Mouse (Mus musculus): ENCODE measurements around the gene Tdgf1. TPM values are rescaled to one million over a fixed set of nuclear protein-coding genes. Genes with fewer than 3 reads are reported as not detected.

Tdgf1 gene
- polyA plus RNA-seq, 1 experiment: 483 TPM

DNA sequence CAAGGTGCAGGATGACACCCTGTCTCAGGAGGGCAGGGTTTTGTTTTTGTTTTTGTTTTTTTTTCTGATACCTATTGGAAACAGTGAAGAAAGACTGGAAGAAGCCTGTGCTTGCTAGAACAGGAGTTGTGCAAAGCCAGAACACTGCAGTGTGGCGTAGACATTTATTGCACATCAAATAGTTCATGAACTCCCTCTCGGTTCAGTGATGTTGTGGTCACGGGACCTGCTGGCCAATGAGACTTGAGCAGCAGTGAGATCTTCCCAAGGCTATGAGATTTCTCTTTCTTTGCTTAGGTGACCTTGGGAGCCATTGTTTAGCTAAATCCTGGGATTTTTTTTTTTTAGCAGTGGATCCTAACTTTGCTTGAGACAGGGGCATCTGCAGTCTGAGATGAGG is 42.1 kb upstream of the Tdgf1 start:
- Histone ChIP-seq H3K36me3 (ENCODE audit: control insufficient read depth, insufficient read depth, low read length, poor library complexity, severe bottlenecking) (no peaks in the 10 kb centered on the region), H3K9ac (ENCODE audit: low read depth, poor library complexity, severe bottlenecking) (no peak overlapping the region), H3K4me3 (ENCODE audit: low read depth, low read length) (no peak overlapping the region), H3K27ac (ENCODE audit: insufficient read depth, low read length) (no peak overlapping the region), H3K4me1 (ENCODE audit: control insufficient read depth, insufficient read depth, low read length) (no peaks in the 10 kb centered on the region), H3K9me3 (replicated peaks; ENCODE audit: control insufficient read depth, insufficient read depth, low read length, poor library complexity, severe bottlenecking) (no peaks in the 10 kb centered on the region), H3K27me3 (ENCODE audit: control insufficient read depth, insufficient read depth, low read length, poor library complexity, severe bottlenecking) (no peaks in the 10 kb centered on the region)
- TF ChIP-seq CTCF (IDR thresholded peaks at IDR 0.05; ENCODE audit: low read depth, low read length) (no peak), POLR2A (IDR thresholded peaks at IDR 0.05; ENCODE audit: insufficient read depth, low read length) (no peak), EP300 (IDR thresholded peaks at IDR 0.05; ENCODE audit: insufficient read depth, low read depth, low read length) (no peak)

DNA sequence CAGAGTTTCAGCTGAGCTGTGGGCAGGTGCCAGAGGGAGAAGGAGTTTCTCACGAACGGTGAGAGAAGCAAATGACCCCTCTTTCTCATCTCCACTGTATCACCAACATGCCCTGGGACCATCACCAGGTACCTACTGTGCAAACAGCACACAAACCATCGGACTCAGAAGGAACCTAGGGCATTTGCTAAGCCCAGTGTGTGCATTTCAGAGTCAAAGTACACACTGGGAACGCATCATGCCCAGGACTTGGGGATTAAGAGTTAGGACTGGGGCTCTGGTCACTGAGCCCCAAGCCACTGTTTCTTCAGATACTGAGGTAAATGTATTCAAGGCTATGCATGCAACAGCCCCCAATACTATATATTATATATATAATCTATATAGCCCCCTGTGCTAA is 41.4 kb upstream of the Tdgf1 start:
- TF ChIP-seq EP300 (IDR thresholded peaks at IDR 0.05; ENCODE audit: insufficient read depth, low read depth, low read length): no peak
- no peak for TF ChIP-seq POLR2A (IDR thresholded peaks at IDR 0.05; ENCODE audit: insufficient read depth, low read length)
- no peak for TF ChIP-seq CTCF (IDR thresholded peaks at IDR 0.05; ENCODE audit: low read depth, low read length)
- Histone ChIP-seq H3K4me1 (ENCODE audit: control insufficient read depth, insufficient read depth, low read length) (no peaks in the 10 kb centered on the region), H3K4me3 (ENCODE audit: low read depth, low read length) (no peak overlapping the region), H3K36me3 (ENCODE audit: control insufficient read depth, insufficient read depth, low read length, poor library complexity, severe bottlenecking) (no peaks in the 10 kb centered on the region), H3K9me3 (replicated peaks; ENCODE audit: control insufficient read depth, insufficient read depth, low read length, poor library complexity, severe bottlenecking) (no peaks in the 10 kb centered on the region), H3K27me3 (ENCODE audit: control insufficient read depth, insufficient read depth, low read length, poor library complexity, severe bottlenecking) (no peaks in the 10 kb centered on the region), H3K9ac (ENCODE audit: low read depth, poor library complexity, severe bottlenecking) (no peak overlapping the region), H3K27ac (ENCODE audit: insufficient read depth, low read length) (no peak overlapping the region)

DNA sequence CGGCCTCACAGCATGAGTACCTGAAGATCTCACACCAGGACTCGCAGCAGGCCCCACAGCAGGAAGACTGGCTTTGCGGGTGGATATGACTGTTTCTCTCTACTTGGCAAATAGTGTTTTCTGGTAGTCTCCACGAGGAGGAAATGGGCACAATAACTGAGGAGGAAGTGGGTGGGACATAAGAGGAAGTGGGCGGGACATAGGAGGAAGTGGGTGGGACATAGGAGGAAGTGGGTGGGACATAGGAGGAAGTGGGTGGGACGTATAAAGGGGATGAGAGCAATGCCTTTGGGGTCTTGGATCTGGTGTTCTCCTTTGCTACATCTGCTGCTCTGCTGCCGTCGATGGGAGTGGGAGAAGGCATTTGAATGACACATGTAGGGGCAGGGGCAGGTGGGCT is 40.0 kb upstream of the Tdgf1 start:
- no peak for TF ChIP-seq EP300 (IDR thresholded peaks at IDR 0.05; ENCODE audit: insufficient read depth, low read depth, low read length)
- TF ChIP-seq CTCF (IDR thresholded peaks at IDR 0.05; ENCODE audit: low read depth, low read length): no peak
- no peak for TF ChIP-seq POLR2A (IDR thresholded peaks at IDR 0.05; ENCODE audit: insufficient read depth, low read length)
- Histone ChIP-seq H3K36me3 (ENCODE audit: control insufficient read depth, insufficient read depth, low read length, poor library complexity, severe bottlenecking) (no peaks in the 10 kb centered on the region), H3K27me3 (ENCODE audit: control insufficient read depth, insufficient read depth, low read length, poor library complexity, severe bottlenecking) (no peaks in the 10 kb centered on the region)

DNA sequence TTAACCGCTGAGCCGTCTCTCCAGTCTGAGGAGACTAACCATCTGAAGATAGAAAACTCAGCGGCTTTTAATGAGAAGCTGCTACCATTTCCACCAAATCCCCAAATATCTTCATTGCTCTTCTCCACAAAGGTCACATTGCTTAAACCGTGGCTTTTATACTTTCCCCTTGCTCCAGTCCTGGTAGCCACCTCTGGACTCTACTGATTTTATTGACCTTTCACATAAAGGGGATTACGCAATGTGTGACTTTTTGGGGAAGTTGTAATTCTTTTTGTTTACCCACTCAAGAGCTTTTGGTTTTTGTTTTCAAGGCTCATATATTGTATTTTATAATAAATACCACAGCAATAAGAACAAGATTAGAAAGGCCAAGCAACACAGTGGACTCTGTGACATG is 39.6 kb upstream of the Tdgf1 start:
- Histone ChIP-seq H3K27me3 (ENCODE audit: control insufficient read depth, insufficient read depth, low read length, poor library complexity, severe bottlenecking) (no peaks in the 10 kb centered on the region), H3K9ac (ENCODE audit: low read depth, poor library complexity, severe bottlenecking) (no peak overlapping the region), H3K36me3 (ENCODE audit: control insufficient read depth, insufficient read depth, low read length, poor library complexity, severe bottlenecking) (no peaks in the 10 kb centered on the region), H3K9me3 (replicated peaks; ENCODE audit: control insufficient read depth, insufficient read depth, low read length, poor library complexity, severe bottlenecking) (no peaks in the 10 kb centered on the region), H3K4me1 (ENCODE audit: control insufficient read depth, insufficient read depth, low read length) (no peaks in the 10 kb centered on the region), H3K4me3 (ENCODE audit: low read depth, low read length) (no peak overlapping the region), H3K27ac (ENCODE audit: insufficient read depth, low read length) (no peak overlapping the region)
- TF ChIP-seq POLR2A (IDR thresholded peaks at IDR 0.05; ENCODE audit: insufficient read depth, low read length) (no peak), CTCF (IDR thresholded peaks at IDR 0.05; ENCODE audit: low read depth, low read length) (no peak), EP300 (IDR thresholded peaks at IDR 0.05; ENCODE audit: insufficient read depth, low read depth, low read length) (no peak)

More for the DNA sequence above, 40.0 kb upstream of the Tdgf1 start:
- no peaks in the 10 kb centered on the region for H3K4me1 ChIP-seq (ENCODE audit: control insufficient read depth, insufficient read depth, low read length)
- no peak overlapping the region for H3K4me3 ChIP-seq (ENCODE audit: low read depth, low read length)
- no peak overlapping the region for H3K9ac ChIP-seq (ENCODE audit: low read depth, poor library complexity, severe bottlenecking)
- no peaks in the 10 kb centered on the region for H3K9me3 ChIP-seq (replicated peaks; ENCODE audit: control insufficient read depth, insufficient read depth, low read length, poor library complexity, severe bottlenecking)
- no peak overlapping the region for H3K27ac ChIP-seq (ENCODE audit: insufficient read depth, low read length)

- H3K27ac ChIP-seq (ENCODE audit: insufficient read depth, low read length): no peak overlapping the region
- TF ChIP-seq EP300 (IDR thresholded peaks at IDR 0.05; ENCODE audit: insufficient read depth, low read depth, low read length): no peak
- no peak for TF ChIP-seq CTCF (IDR thresholded peaks at IDR 0.05; ENCODE audit: low read depth, low read length)
- TF ChIP-seq POLR2A (IDR thresholded peaks at IDR 0.05; ENCODE audit: insufficient read depth, low read length): no peak
- no peaks in the 10 kb centered on the region for H3K36me3 ChIP-seq (ENCODE audit: control insufficient read depth, insufficient read depth, low read length, poor library complexity, severe bottlenecking)
- no peak overlapping the region for H3K9ac ChIP-seq (ENCODE audit: low read depth, poor library complexity, severe bottlenecking)
- no peaks in the 10 kb centered on the region for H3K9me3 ChIP-seq (replicated peaks; ENCODE audit: control insufficient read depth, insufficient read depth, low read length, poor library complexity, severe bottlenecking)
- H3K27me3 ChIP-seq (ENCODE audit: control insufficient read depth, insufficient read depth, low read length, poor library complexity, severe bottlenecking): no peaks in the 10 kb centered on the region
- H3K4me1 ChIP-seq (ENCODE audit: control insufficient read depth, insufficient read depth, low read length): no peaks in the 10 kb centered on the region
- no peak overlapping the region for H3K4me3 ChIP-seq (ENCODE audit: low read depth, low read length)
These were observed 38.1 kb upstream of the Tdgf1 start for GRCm38 (mm10) chr9:110984096-110984495.

DNA sequence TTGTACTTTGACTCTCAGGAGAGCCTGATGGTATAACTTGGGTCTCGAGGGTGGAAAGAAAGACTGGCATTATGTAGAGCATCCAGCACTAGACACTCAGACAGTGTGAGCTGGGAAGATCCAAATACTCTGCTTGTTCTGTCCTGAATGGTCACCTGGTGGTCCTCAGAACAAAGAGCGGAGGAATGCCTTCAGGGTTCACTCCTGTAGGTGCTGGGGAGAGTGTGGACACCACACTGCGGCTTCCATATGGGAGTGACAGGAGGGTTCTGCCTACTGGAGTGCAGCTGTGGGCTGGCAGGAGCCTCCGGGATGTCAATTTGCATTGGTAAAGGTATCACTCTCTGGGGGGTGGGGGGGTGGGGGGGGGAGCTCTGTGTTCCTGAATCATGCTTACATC is 36.4 kb upstream of the Tdgf1 start:
- H3K9ac ChIP-seq (ENCODE audit: low read depth, poor library complexity, severe bottlenecking): no peak overlapping the region
- no peaks in the 10 kb centered on the region for H3K4me1 ChIP-seq (ENCODE audit: control insufficient read depth, insufficient read depth, low read length)
- H3K4me3 ChIP-seq (ENCODE audit: low read depth, low read length): no peak overlapping the region
- 0 out of 2 replicates have a peak, but pooled peaks have one; percentile 48 for TF ChIP-seq EP300 (IDR thresholded peaks at IDR 0.05; ENCODE audit: insufficient read depth, low read depth, low read length)
- TF ChIP-seq POLR2A (IDR thresholded peaks at IDR 0.05; ENCODE audit: insufficient read depth, low read length): no peak
- no peak for TF ChIP-seq CTCF (IDR thresholded peaks at IDR 0.05; ENCODE audit: low read depth, low read length)
- H3K27me3 ChIP-seq (ENCODE audit: control insufficient read depth, insufficient read depth, low read length, poor library complexity, severe bottlenecking): no peaks in the 10 kb centered on the region
- no peak overlapping the region for H3K27ac ChIP-seq (ENCODE audit: insufficient read depth, low read length)
- H3K36me3 ChIP-seq (ENCODE audit: control insufficient read depth, insufficient read depth, low read length, poor library complexity, severe bottlenecking): no peaks in the 10 kb centered on the region
- no peaks in the 10 kb centered on the region for H3K9me3 ChIP-seq (replicated peaks; ENCODE audit: control insufficient read depth, insufficient read depth, low read length, poor library complexity, severe bottlenecking)
